Mouse (Mus musculus) testis, adult 10 weeks (tissue): ENCODE data around the gene Fam8a1. TPM values are rescaled to one million over a fixed set of nuclear protein-coding genes. Genes with fewer than 3 reads are reported as not detected.

ENCODE experiments used
- polyA plus RNA-seq: library from polyadenylated mRNA; stranded (reverse); fragments of 350-450 nt; fragmentation: Illumina TruSeq; extraction: RNeasy Lipid Tissue Mini Kit (QIAGEN cat#74804); gene quantifications from one replicate; pipeline ENCODE4 v1.2.3, GENCODE M21; 2014; ENCODE audit warnings: low read depth, low replicate concordance

The Fam8a1 gene
- polyA plus RNA-seq, result 243 TPM

DNA sequence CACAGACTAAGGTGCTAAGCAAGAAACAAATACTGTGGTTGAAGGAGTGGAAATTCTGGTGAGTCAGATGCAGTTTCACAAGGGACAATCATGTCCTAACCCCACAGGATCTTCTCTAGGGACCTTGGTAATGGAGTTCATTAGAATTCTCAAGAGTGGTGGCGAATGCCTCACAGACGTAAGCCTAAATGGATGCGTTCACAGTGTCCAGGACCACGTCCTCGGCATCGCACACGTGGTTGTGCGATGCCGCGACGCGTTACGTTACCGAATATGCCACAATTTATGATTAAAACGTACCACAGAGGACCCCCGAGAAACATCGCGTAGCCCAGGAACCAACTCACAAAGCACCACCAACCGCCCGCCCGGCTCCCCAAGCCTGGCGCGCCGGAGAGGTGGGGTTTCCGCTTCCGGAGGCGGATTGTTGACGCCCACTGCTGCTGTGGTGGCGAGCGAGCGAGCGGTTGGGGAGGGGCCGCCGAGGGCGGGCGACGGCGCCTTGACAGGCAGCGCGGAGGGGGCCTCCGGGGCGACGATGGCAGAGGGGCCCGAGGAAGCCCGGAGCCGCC lies at the start of gene Fam8a1:
Gene Fam8a1, plus strand, starts transcription at position 475 of the 572 bp plus-strand sequence.

Other genes starting within 250 kb of the Fam8a1 start
- gene Cap2, start 167.7 kb upstream of the Fam8a1 start, polyA plus RNA-seq, result 60.1 TPM
- gene Nup153, start 58.4 kb downstream of the Fam8a1 start, polyA plus RNA-seq, result 650 TPM